In the genomic region with DNA sequence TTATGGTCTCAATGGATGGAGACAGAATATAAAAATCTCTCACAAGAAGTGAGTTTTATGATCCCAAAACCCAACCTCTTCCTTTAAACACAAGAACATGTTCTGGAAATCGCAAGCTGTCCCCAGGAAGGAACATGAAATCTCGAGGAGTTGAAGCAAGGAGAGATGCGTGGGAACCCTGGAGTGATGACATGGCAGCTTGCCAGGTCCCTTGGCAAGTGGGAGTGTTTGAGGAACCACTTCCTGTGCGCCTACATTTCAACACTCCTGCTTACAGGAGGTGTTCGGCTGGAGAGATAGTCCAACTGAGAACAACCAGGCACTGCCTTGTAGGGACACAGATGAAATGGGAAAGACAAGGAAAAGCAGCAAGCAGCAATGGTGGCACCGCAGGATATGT, we compare ENCODE assay signal across 10 mouse cellular contexts.
DNase-seq lines count a peak whose midpoint lies in the region; TF ChIP-seq lines count a peak whose summit lies in the region.
"Had no signal": no experiment of that assay in that cellular context is flagged by ENCODE, and none has a peak within 500 bp of the region (broad histone marks: within the 10 kb centered on the region; RNA-seq: fewer than 3 reads in every experiment).

No protein-coding gene starts in this region.

- H3K27ac ChIP-seq in layer of hippocampus, adult 2 months = peak overlapping the region; percentile 86
- H3K27ac ChIP-seq: neural tube, embryonic 13.5 days had no signal

- no peak for TF ChIP-seq CTCF in layer of hippocampus, adult 2 months (conservative IDR thresholded peaks at IDR 0.05)

- peak; percentile 28 for DNase-seq in adrenal gland, postnatal 10 days
- DNase-seq in adrenal gland, postnatal 36 days = no peak
- peak in 1 of 2 experiments; percentile 58 for DNase-seq in layer of hippocampus, adult 2 months (ENCODE audit: low spot score in 2 of 2)
- DNase-seq in layer of hippocampus, postnatal 36 days = no peak
- DNase-seq in left cerebral cortex, adult 18-20 months (ENCODE audit: low spot score in 2 of 2) = peak; percentile 87 to 89
- peak; percentile 82 for DNase-seq in right cerebral cortex, postnatal 25 days
- no peak for DNase-seq in thymus, postnatal 36 days
- DNase-seq in adrenal gland, adult 18-20 months (ENCODE audit: low spot score in 2 of 2) = no peak
- DNase-seq: embryo, embryonic 11 days had no signal

- H3K4me3 ChIP-seq in layer of hippocampus, adult 2 months = no peak overlapping the region
- H3K4me3 ChIP-seq: neural tube, embryonic 13.5 days had no signal

Comparison
In these comparisons a context has a peak if more than half of its experiments do, and no peak if none do; other contexts are left out.
1. DNase-seq: peak in adrenal gland, postnatal 10 days (single experiment), left cerebral cortex, adult 18-20 months (2 of 2) and right cerebral cortex, postnatal 25 days (single experiment); none in adrenal gland, postnatal 36 days (0 of 2), layer of hippocampus, postnatal 36 days (0 of 2), thymus, postnatal 36 days (0 of 2) and adrenal gland, adult 18-20 months (0 of 2).